Mouse (Mus musculus): Measurements from ENCODE around the gene Tmco1. TPM values are rescaled to one million over a fixed set of nuclear protein-coding genes. Genes with fewer than 3 reads are reported as not detected.
A peak's percentile ranks its signal among the peaks of the same experiment; 100 is the strongest.

Tmco1 gene
- 10 to 100 TPM; 36.1 to 43.9 TPM for total RNA-seq (2021)

- DNase-seq, result peak; percentile 99
- intact Hi-C loops (cut with DNase I), result no loop called here
These were observed at the start of gene Tmco1 for GRCm38 (mm10) chr1:167308261-167309054. Tmco1 (plus strand) TSS chr1:167308378.

- intact Hi-C loops (cut with DNase I), result no loop called here
- DNase-seq, result no peak
These were observed 48.5 kb upstream of the Tmco1 start for GRCm38 (mm10) chr1:167259702-167260101.

- intact Hi-C loops (cut with DNase I), result no loop called here
- no peak for DNase-seq
These were observed 46.4 kb upstream of the Tmco1 start for GRCm38 (mm10) chr1:167261750-167262149.

GRCm38 (mm10) chr1:167262489-167263041, 45.6 kb upstream of the Tmco1 start:
- no peak for DNase-seq

GRCm38 (mm10) chr1:167265366-167265765, 42.8 kb upstream of the Tmco1 start:
- intact Hi-C loops (cut with DNase I), result no loop called here
- DNase-seq, result no peak

More at GRCm38 (mm10) chr1:167262489-167263041, 45.6 kb upstream of the Tmco1 start:
- intact Hi-C loops (cut with DNase I), result no loop called here

GRCm38 (mm10) chr1:167266720-167267119, 41.5 kb upstream of the Tmco1 start:
- intact Hi-C loops (cut with DNase I), result no loop called here
- no peak for DNase-seq

- no peak for DNase-seq
- intact Hi-C loops (cut with DNase I), result no loop called here
These were observed 39.7 kb upstream of the Tmco1 start for GRCm38 (mm10) chr1:167268360-167269063.

- intact Hi-C loops (cut with DNase I), result no loop called here
These were observed 38.8 kb upstream of the Tmco1 start for GRCm38 (mm10) chr1:167269350-167269811.

GRCm38 (mm10) chr1:167269856-167270270, 38.3 kb upstream of the Tmco1 start:
- intact Hi-C loops (cut with DNase I), result loop anchor here (10.0 kb wide), 1 partner anchor 45 kb away; no protein-coding TSS in a partner anchor
- peak; percentile 83 for DNase-seq

More at GRCm38 (mm10) chr1:167269350-167269811, 38.8 kb upstream of the Tmco1 start:
- no peak for DNase-seq

- intact Hi-C loops (cut with DNase I), result loop anchor here (10.0 kb wide), 1 partner anchor 46 kb away; no protein-coding TSS in a partner anchor
- DNase-seq, result peak; percentile 71
These were observed 37.7 kb upstream of the Tmco1 start for GRCm38 (mm10) chr1:167270342-167271111.

GRCm38 (mm10) chr1:167271304-167271703, 36.9 kb upstream of the Tmco1 start:
- intact Hi-C loops (cut with DNase I), result loop anchor here (10.0 kb wide), 1 partner anchor 47 kb away; no protein-coding TSS in a partner anchor
- DNase-seq, result no peak

GRCm38 (mm10) chr1:167271841-167272240, 36.3 kb upstream of the Tmco1 start:
- no peak for DNase-seq
- intact Hi-C loops (cut with DNase I), result loop anchor here (10.0 kb wide), 1 partner anchor 47 kb away; no protein-coding TSS in a partner anchor

GRCm38 (mm10) chr1:167273380-167274163, 34.6 kb upstream of the Tmco1 start:
- DNase-seq, result no peak
- intact Hi-C loops (cut with DNase I), result loop anchor here (10.0 kb wide), 1 partner anchor 49 kb away; no protein-coding TSS in a partner anchor

GRCm38 (mm10) chr1:167274646-167275390, 33.4 kb upstream of the Tmco1 start:
- no peak for DNase-seq
- intact Hi-C loops (cut with DNase I), result loop anchor here (10.0 kb wide), 1 partner anchor 50 kb away; no protein-coding TSS in a partner anchor

GRCm38 (mm10) chr1:167278395-167278794, 29.8 kb upstream of the Tmco1 start:
- no peak for DNase-seq
- intact Hi-C loops (cut with DNase I), result loop anchor here (10.0 kb wide), 1 partner anchor 54 kb away; no protein-coding TSS in a partner anchor

GRCm38 (mm10) chr1:167279160-167279715, 28.9 kb upstream of the Tmco1 start:
- no peak for DNase-seq
- intact Hi-C loops (cut with DNase I), result loop anchor here (10.0 kb wide), 1 partner anchor 54 kb away; no protein-coding TSS in a partner anchor

GRCm38 (mm10) chr1:167280061-167280460, 28.1 kb upstream of the Tmco1 start:
- intact Hi-C loops (cut with DNase I), result no loop called here
- DNase-seq, result no peak

- intact Hi-C loops (cut with DNase I), result no loop called here
- DNase-seq, result no peak
These were observed 26.1 kb upstream of the Tmco1 start for GRCm38 (mm10) chr1:167282112-167282511.

Data from left cerebral cortex, postnatal 4 days (tissue).